Mouse (Mus musculus) retina, postnatal 1 day (tissue): Measurements from ENCODE around the gene Stac2.

Experiments used
- DNase-seq: peaks from one replicate; pipeline ENCODE4 v3.0.0-alpha.2; 2012

Stac2 gene

DNA sequence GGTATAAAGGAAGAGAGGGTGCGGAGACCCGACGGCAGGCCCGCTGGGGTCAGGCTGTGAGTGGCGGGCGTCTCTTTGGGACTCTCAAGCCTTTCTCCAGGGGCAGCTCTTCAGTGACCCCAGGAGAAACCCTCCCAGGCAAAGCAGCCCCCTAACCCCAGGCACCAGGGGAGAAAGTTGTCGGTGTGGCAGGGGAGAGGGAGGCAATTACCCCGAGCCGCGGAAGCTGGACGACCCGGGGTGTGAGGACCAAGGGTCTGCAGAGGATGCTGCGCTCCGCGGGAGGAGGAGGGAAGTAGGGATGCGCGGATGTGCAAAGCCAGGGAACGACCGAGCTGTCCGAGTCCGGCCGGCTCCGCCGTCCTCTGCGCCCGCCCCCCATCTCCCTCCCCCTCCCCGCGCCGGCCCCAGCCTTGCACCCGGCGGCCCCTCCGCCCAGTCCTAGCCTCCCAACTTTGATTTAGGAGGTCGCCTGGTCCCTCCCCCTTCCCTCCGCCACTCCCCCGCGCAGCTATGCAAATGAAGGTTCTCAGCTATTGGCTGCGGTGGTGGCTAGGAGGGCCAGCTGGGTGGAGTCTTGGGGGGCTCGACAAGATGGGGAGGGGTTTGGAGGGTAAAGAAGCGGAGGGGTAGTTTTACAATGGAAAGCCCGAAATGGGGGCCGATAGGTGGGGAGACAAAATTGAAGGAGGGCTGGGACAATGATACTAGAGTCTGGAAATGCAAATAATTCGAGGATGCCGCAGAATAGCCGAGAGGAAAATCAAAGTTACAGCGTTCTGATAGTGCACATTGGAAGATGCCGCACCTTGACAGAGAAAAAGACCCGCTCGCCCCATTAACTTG is at the start of gene Stac2:
Gene Stac2 (minus strand): TSS at position 474 of the 846 bp plus-strand sequence.
- DNase-seq, result peak; percentile 94

DNA sequence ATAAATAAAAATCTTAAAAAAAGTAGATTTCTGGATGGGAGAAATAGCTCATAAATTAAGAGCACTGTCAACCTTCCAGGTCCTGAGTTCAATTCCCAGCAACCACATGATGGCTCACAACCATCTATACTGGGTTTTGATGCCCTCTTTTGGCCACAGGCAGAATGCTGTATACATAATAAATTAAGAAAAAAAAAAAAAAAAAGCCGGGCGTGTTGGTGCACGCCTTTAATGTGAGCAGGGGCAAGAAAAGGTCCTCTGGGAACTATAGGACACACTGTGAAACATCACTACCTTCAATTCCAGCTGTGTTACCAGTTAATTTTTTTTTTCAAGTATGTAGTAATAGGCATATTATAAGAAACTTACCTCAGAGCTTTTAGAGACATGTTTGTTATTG is 48.1 kb upstream of the Stac2 start:
- DNase-seq, result no peak

DNA sequence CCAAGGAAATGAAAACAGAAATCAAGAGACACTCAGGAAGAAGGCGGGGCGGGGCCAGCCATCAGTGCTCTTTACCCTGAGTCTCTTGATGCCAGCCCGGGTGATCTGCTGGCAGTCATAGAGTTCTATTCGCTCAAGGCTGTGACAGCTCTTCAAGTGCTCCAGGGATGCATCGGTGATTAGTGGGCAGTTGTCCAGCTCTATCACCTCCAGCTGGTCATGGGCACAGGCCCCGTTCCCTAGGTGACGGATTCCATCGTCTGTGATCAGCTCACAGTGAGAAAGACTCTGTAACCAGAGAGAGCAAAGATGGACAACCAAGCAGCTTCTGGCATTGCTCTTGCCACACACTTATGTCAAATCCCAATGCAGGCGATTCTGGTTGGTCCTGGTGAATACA is 37.3 kb upstream of the Stac2 start:
- DNase-seq, result no peak

DNA sequence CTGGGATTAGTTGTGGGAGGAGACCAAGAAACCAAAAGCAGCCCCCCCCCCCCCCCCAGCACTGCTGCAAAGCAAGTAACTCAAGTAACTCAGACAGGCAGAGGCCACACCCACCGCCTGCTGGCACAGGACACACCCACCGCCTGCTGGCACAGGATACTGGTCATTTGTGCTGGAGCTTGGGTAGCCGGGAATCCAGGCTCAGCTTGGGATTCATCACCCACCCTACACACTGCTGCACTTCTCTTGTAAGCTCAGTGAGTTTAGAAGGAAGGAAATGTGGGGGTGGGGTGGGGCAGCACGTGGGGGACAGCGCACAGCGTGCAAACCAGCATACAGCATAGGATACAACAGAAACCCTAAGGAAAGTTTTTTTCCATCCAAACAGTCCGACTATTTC is 35.0 kb upstream of the Stac2 start:
- DNase-seq, result peak; percentile 34

DNA sequence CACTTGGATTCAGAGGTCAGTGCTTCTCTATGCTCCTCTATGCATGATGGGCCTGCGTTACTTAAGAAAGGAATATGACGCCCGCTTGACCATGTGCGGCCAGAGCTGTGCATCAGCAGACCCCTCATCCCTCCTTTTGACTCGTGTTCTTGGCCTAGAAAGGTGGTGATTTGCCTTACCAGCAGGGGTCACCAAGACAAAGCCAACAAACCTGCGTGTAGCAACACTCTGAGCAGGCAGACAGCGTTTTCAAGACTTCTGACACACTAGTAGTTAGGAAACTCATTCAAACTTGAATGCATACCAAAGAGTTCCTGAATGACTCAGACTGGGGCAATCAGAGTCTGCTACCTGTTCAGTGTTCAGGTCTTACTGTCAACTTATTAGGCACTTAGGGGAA is 33.3 kb upstream of the Stac2 start:
- DNase-seq, result no peak

DNA sequence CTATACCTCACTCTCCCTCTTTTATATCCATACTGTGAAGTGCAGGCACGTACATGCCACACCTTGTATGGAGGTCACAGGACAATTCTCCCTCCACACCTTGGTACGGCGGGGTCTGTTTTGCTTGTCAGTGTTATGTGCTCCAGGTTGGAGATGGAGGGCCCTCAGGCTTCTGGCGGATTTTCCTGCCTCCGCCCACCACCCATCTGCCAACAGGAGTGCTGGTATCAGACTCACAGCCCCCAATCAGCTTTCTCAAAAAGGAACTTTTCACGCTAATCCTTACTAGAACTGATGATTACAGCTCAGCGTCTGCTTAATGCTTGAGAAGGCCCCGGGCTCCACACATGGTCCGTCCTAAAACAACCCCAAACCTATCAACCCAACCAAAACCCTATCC is 32.9 kb upstream of the Stac2 start:
- DNase-seq, result no peak

DNA sequence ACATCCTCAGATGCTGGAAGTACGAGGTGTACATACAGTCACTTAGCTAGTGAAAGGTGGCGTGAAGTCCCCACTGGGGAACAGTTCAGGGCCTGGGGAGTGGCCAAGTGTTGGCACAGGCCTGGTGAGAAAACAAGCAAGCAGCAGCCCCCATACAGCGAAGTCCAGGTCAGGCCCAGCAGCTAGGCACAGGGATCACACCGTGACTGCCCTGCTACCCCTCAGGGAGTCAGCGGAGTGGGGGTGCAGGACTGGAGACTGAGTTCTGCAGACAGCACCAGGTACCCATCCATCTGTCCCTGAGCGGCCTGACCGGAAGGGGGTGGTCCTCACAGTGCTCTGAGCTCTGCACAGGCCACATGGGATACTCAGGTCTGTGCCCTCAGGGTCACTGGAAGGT is 29.5 kb upstream of the Stac2 start:
- no peak for DNase-seq

DNA sequence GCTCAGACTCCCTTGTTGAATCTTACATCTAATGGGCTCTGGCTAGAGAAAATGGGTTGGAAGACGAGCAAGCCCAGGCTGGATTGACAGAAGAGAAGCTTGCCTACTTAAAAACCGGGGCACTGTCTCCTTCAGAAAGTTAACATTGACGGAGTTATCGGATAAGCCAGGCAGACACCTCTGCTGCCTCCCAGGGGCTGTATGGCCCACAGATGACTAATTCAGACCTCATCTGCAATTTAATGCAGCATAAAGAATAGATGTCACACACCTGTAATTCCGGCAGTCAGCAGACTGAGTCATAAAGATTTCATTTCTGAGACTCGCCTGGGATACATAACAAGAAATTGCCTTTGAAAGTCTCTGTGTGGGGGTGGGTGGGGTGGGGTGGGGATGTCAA is 27.2 kb upstream of the Stac2 start:
- no peak for DNase-seq

DNA sequence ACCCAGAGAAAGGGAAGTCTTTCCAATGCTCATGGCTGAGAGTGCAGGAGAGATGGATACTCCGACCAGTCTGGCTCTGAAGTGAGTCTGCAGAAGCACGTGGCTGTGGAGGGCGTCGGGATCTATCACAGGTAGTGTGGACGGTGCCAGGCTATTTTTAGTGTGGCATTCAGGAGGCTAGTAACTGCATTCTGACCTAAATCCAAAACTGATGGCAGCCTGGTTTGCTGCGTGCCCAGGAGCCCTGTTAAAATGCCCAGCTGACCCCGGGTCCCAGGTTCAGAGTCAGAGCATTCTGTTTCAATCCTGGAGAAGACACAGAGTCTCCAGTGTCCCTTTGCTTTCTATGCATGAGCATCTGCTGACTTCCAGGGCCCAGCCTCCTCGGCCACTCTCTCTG is 23.8 kb upstream of the Stac2 start:
- DNase-seq, result no peak

DNA sequence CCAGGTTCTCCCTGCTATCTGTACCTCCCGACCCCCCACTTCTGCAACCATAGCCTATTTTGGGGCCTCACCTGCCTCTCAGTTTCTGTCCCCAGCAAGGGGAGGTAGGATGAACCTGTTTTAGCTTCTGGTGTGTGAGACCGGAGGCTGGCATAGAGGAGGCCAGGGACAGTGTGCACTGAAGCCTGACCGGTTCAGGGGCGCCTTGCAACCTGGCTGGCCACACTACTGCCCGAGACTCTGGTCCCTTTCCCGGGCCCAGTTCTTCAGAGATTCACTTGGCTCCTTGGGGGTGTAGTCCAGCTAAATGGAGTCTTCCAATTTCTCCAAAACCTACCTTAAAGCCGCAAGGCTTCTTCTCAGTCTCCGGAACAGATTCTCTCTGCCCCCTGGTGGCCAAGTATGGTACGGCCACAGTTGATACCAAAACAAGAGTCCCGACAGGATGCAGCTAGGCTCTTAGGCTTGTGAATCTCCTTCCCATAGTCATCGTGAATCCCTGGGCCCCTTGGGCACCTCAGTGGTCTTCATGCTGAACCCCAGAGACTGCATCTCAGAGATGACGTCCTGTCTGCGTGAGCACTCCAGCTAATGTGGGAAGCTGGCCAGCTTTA is 22.0 kb upstream of the Stac2 start:
- DNase-seq, result peak; percentile 90

DNA sequence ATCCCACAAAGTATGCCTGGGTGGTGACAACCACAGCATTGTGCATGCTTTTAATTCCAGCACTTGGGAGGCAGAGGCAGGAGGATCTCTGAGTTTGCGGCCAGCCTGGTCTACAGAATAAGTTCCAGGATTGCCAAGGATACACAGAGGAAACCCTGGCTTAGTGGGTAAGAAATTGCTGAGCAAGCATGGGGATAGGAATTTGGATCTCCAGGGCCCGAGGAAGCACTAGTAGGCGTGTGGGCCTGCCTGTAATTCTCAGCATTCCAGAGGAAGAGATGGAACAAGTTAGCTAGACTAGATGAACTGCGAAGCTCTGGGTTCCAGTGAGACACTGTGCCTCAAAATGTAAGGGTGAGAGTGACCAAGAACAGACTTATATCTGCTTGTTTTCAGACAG is 20.2 kb upstream of the Stac2 start:
- DNase-seq, result no peak

DNA sequence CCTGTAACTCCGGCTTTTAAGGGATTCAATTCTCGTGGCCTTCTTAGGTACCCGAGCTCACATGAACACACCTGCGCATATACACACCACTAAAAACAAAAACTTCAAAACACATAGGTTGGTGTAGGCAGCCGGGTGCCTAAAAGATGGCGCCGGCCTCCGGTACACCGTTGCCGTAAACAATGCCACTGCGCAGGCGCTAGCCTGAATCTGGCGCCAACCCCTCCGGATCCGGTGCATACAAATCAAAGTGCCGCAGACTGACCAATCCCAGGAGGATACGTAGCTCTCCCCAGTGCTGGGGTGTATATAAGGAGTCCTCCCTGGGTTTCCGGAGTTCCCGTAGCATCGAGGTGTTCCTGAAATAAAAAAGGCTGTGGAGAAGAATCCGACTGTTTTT is 14.0 kb upstream of the Stac2 start:
- no peak for DNase-seq

DNA sequence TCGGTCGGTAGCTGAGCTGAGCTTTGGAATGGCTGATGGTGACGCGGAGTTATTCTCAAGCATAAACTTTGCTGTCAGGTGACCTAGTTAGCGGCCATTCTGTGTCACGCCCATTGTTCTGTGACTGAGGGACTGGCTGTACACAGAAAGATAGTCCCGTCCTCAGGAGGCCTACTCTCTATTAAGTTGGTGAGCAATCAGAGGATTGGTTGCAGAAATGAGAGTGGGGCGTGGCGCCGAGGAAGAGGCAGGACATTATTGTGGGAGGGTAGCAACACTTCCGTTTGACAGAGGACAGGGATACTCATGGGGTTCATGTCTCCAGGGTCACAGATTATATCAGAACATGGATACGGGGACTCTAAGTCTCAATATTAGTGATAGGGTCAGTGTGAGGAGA is 12.9 kb upstream of the Stac2 start:
- DNase-seq, result no peak

DNA sequence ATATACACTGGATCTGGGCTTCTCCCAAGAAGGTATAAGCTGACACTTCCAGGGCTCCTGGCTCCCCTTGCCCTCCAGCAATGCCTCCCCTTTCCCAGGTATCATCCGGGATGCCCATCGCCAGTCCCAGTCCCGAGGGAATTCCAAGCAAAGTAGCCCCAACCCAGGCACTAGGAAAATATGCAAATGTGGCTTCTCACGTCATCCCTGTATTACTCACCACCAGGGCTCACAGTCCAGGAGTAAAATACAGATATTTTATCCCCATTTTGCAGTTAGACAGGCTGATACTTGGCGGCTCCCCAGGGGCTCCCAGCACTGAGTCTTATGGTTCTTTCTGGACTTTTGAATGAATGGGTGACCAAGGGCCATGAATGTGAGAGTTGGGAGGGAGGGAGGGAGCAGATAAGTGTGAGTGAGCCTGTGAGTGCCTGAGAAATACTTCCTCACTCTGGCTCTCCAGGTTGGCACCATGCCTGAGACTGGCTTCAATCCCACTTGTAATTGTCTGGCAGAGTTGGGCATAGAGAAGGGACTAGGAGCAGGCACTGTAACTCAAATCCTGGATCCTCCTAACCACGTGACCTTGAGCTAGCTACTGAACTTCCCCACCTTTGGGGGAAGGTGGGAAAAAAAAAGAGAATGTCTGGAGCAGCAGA is 8.8 kb upstream of the Stac2 start:
- DNase-seq, result no peak

DNA sequence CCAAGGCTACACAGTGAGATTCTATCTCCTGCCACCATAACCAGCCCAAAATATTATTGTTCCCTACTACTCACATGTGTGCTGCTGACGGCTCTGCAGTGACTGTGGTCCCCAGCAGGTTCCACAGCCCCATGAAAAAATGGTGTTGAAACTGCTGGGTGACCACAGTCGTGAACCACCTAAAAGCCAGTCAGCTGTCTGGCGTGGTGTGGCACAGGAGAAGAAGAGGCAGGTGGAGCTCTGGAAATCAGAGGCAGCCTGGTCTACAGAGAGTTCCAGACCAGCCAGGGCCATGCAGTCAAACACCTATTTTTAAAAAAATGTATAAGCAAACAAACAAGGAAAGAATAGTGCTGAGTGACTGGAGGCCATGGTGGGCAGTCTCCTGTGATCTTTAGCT is 8.2 kb upstream of the Stac2 start:
- DNase-seq, result no peak

DNA sequence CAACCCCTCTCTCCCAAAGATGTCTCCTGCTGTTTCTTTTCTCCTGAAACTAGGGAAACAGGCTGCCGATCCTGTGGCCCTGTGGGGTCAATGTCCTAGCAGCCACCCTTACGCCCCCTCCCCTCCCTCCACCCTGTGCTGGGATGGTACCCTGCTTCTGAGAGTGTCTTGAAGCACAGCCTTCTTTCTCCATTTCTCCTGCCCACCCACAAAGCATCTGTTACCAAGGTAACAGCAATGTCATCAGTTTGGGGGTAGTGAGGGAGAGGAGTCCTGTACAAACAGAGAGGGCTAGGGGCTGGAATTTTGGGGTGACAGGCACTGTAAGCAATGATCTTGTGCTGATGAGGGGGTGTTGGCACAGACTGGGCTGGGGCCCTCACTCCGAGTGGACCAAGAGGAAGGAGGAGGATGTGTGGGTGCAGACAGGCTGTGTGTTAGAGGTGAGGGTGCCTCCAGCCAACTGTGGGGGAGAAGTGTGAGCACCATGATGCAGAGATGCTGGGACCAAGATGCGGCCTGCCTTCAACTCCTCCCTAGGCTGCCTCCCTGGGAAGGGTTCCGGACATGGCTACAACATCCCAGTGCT is 6.9 kb upstream of the Stac2 start:
- no peak for DNase-seq

DNA sequence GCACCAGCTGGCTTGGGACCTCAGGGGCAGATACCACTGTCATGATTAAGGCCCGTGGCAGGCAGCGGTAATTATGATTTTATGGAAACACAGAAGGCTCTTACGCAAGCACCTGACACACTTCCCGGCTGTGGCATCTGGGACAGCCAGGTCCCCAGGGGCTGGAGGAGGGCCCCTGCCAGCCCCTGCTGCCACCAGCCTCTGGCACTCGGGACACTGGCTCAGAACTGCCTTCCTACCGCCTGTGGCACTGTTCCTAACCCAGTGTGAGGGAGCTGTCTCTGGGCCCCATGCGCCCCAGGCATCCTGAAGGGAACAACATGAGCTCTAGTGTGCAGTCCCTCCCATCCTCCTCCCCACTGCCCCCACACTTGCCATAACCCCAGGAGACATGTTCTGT is 6.4 kb upstream of the Stac2 start:
- peak; percentile 53 for DNase-seq

DNA sequence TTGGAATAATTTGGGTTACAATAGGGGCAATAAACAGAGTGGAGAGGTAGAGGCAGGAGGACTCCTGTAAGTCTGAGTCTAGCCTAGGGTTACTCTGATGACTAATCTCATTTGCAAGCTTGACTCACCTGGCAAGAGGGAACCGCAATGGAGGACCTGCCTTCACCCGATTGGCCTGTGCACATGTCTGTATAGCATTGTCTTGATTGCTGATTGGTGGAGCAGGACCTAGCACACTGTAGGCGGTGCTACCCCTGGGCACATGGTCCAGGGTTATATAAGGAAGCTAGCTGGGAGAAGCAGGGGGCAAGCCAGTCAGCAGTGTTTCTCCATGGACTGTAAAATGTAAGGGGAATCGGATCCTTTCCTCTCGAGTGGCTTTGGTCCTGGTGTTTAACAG is 4.7 kb upstream of the Stac2 start:
- peak; percentile 52 for DNase-seq

DNA sequence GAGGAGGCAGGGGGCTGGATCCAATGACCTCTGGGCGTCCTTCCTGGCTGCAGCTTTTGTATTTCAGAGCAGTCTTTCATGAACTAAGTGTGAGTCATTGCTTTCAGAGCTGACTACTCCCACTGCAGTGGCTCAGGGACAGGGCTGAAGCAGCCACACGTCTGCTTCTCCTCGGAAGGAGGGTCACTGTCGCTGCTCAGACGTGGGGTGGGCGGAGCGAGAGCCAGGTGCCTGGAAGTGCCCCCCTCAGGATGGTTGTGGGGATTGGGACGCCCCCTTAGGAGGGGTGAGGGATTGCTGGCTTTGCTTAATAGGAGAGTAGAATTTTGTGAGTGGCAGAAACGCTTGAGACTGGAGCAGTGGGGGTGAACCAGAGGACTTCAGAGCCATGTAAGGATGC is 4.2 kb upstream of the Stac2 start:
- no peak for DNase-seq

DNA sequence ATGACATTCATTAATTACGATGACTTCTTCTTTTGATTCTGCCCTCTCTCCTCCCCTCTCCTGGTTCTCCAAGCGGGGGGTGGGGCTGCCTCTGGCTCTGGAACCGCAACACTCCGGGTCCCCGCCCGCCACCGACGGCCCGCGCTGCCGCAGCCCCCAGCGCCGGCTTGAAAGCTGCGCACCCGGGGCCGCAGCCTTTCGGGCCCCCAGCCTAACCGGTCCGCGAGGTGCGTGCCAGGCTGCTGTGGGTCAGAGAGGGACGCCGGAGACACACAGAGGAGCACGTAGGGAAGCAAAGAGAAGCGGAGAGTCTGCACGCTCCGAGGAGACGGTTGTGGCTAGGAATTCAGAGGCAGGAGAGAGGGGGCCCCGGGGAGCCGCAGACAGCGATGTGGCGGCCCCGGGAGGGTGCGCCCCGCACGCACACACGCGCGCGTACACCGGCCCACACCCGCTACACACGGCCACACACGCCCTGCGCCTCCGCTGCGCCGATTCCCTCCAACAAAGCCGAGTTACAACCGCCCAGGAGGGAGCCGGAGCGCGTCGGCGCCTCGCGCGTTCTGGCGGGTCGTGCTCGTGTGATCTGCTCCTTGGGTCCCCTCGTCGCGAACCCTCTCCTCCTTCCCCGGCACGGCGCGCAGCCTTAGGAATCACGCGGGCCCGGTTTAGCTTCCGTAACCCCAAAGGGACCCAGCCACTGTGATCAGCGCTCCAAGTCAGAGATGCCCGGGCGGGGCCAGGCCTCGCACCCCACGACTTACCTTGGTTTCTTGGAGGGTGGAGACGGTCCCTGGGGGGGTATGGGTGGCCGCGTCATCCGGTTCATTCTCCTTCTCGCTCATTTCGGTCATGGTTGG is 903 bp downstream of the Stac2 start:
- peak; percentile 70 for DNase-seq

DNA sequence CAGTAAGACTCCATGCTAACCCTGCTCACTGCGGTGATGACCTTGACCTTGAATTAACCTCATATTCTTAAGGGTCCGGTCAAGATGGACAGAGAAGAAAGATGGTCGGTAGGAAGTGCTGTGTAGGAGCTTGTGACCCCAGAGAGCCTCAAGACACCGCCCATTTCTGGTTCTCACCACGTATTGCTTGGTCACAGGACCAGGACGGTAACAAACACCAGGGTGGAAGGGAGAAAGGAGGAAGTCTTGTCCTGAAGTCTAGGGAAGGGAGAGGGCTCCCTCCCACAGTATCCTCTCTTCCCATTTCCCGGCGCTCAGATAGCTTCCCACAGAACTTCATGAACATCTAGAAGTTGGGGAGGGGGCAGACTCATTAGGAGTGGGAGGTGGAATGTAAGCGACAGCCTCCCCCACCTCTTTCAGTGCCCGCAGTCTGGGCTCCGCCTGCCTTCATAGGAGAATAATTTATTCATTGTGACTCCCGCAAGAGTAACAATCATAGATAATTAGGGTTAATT is 1.6 kb downstream of the Stac2 start:
- DNase-seq, result peak; percentile 79

DNA sequence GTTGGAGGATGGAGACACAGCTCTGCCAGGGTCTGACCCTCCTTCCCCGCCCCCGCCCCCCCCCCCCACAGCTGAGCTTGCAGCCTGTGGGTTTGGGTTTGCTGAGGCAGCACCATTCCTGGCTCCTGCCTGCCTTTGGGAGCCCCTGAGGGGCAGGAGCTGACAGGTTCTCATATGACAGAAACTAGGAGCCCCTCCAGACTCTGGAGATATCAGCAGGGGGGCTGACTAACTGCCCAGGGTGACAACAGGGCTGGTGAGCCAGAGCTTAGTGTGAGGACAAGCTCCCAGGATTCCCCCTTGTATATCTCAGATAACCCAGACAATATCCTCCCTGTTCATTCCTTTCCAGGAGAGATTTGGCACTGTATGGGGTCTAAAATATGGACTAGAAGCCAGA is 2.3 kb downstream of the Stac2 start:
- DNase-seq, result no peak

DNA sequence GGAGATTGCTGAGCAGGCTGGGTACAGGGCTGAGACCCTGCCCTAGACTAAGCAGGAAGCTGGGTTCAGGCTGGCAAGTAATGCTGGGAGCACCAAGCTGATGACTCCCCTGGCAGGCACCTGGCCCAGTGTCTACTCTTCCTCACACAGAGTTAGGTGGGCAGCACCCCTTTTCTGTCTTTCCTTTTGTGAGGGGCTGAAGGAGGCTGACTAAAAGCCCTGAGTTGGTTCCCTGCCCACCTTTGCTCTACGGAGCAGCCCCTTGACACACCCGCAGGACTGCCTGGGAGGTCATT is 2.8 kb downstream of the Stac2 start:
- DNase-seq, result no peak
